Mouse (Mus musculus) lung, postnatal 0 days (tissue): Measurements from ENCODE around the gene Armc5.

ENCODE experiments used
- CTCF ChIP-seq: IDR thresholded peaks from 2 replicates; pipeline ENCODE4 v1.5.1; 2016; ENCODE audit warnings: antibody characterized with exemption, mild to moderate bottlenecking
- EP300 ChIP-seq: IDR thresholded peaks from 2 replicates; pipeline ENCODE4 v1.6.1; 2016; ENCODE audit warnings: antibody characterized with exemption, mild to moderate bottlenecking, control low read depth

DNA sequence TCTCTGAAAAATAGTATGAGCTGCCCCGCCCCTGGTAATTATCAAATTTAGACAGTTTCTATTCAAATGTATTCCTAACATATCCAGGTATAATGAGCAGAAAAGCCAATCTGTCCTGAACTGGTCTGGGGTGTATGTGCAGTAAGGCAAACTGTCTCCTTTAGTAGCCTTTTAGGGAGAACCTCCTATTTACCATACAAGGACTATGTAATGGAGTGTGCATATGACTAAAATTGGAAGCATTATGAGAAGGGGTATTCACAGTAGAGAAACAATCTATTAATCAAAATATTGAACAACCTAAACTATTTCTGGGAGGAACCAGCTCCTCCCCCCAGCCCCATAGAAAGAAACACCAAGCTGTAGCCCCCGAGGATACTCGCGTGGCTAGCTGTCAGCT lies 42.6 kb downstream of the Armc5 start:
- TF ChIP-seq CTCF (no peak), EP300 (no peak)
